Mouse (Mus musculus) thymus, adult 2 months (tissue): ENCODE measurements around the gene Cactin.

ENCODE experiments used
- CTCF ChIP-seq: fragments of 200-500 bp; IDR thresholded peaks from 2 replicates; pipeline ENCODE4 v1.5.1; 2012; ENCODE audit warnings: mild to moderate bottlenecking, control low read depth, low read length, moderate library complexity, borderline replicate concordance; ENCODE audit not compliant: control insufficient read depth, poor library complexity, insufficient read depth; ENCODE audit errors: extremely low read depth
- POLR2A ChIP-seq: fragments of 200-500 bp; IDR thresholded peaks from 2 replicates; pipeline ENCODE4 v1.6.1; 2012; ENCODE audit warnings: mild to moderate bottlenecking, low read length, control low read depth, moderate library complexity; ENCODE audit not compliant: control insufficient read depth, poor library complexity, insufficient read depth; ENCODE audit errors: extremely low read depth

GRCm38 (mm10) chr10:81358841-81359240, 37.9 kb downstream of the Cactin start:
- TF ChIP-seq CTCF, result no peak
- no peak for TF ChIP-seq POLR2A
